Mouse (Mus musculus) left cerebral cortex, adult 6 months (tissue): ENCODE measurements around the gene Tnrc6c. TPM values are rescaled to one million over a fixed set of nuclear protein-coding genes. Genes with fewer than 3 reads are reported as not detected.

ENCODE experiments used
- long read RNA-seq, 2 experiments: library from polyadenylated mRNA; unstranded; transcript quantifications; one replicate each; pipeline ENCODE4 v2.0.0; 2019 to 2020
- polyA plus RNA-seq: library from polyadenylated mRNA; unstranded; fragments of <200 nt; fragmentation: Nextera tagmentation; gene quantifications from 2 replicates; pipeline ENCODE4 v1.2.3, GENCODE M21; 2021

Gene Tnrc6c
- 4.5 and 4.9 TPM in 2 replicates for polyA plus RNA-seq
- long read RNA-seq, experiment 1, full-length matches to known transcripts = 1 of 29 reads
- long read RNA-seq, experiment 1, partial matches to known transcripts = 10 of 29 reads
- long read RNA-seq, experiment 1, other reads (novel, unspliced or antisense) = 18 of 29 reads
- long read RNA-seq, experiment 2, partial matches to known transcripts = 2 of 35 reads
- long read RNA-seq, experiment 2, other reads (novel, unspliced or antisense) = 33 of 35 reads

DNA sequence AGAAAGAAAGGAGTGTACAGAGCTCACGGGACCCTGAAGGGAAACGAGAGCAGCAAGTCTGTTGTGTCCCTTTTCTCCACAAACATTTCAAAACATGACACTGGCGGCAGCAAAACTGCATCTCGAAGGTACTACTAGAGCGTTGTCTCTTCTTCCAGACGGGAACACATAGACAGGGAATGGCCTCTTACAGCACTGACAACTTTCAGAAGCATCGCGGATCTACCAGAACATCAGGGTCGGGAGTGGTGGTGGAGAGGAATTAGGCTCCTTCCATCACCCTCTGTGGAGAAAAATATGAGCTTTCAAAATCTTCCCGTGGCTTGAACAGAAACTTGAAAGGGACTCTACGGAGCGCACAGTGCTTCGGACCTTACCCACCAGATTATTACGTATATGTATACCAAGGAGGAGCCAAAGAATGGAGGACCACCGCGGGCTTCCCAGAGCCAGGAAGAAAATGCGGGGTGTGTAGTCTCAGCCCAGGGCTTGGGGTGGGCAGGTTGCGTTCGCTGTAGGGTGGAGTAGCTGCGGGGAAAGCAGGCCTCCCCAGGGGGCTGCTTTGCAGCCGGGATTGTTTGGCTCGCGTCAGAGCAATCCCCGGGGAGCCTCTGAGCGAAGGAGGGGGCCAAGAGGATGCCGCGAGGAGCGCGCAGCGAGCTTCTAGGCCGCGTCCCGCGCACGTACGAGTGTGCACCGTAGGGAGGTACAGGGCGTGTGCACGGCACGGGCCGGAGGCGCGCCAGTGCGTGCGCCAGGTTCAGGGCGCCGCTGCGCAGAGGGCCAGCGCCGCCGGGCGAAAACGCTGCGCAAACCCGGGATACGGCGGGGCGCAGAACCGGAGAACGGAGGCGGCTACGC lies at the start of gene Tnrc6c:
Gene Tnrc6c (plus strand): TSS at position 799 of the 861 bp plus-strand sequence.

DNA sequence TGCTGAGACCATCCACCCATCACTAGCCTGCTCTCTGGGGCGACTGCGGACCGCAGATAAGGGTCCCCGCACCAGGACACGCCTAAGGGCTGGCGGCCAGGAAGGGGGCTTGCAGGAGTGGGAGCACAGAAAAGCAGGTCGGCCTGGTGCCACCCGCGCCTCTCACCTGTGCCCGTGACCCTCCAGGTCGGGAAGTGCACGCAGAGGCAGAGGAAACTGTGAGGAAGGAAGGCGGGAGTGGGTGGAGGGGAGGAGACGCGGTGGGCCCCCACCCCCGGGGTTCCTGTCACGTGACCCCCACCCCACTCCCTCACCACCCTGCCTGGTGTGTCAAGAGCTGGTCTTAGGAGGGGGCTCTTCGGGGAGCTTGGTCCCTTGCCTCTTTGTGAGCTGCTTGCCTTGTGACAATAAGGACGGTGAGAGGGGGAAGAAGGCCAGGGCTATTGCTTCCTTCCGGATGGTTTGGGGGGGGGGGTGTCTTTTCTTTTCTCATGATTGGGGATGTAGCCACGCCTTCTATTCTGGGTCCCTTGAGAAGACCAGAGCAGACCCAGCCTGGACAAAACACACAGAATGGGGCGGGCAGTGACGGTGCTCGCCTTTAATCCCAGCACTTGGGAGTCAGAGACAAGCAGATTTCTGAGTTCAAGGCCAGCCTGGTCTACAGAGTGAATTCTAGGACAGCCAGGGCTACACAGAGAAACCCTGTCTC lies 128.1 kb downstream of the Tnrc6c start, which contains the start of the genes Tmc8 and Tmc6:
Gene Tmc8 (plus strand): TSS at position 84 of the 712 bp plus-strand sequence.
Gene Tmc6 (minus strand): TSS at position 206 of the 712 bp plus-strand sequence.

DNA sequence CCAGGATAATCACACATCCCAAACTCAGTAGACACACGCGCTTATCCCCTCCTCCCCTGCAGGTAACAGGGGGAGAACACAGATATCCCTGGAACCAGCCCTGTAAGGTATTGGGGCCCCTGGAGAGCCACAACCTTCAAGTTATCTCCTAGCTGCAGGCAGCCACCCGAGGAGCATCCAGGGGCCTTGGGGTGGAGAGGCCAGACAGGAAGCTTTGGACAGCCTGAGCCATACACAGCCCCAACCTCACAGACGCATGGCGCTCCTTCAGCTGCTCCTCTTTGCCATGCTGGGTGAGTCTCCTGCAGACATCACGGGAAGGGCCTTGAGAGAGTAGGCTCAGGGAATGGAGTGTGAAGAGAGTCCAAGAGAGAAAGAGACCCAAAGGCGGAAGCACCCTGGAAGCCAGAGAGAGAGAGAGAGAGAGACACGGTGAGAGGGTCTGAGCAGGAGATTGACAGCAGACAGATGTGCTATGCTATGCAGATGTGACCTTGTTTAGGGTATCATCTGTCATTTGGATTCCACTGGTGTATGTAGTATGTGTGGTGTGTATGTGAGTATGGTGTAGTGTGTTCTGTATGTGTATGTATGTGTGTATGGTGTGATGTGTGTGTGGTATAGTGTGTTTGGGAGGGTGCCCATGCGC lies 143.5 kb downstream of the Tnrc6c start, which contains the start of gene 6030468B19Rik:
Gene 6030468B19Rik (plus strand): TSS at position 150 of the 649 bp plus-strand sequence.

DNA sequence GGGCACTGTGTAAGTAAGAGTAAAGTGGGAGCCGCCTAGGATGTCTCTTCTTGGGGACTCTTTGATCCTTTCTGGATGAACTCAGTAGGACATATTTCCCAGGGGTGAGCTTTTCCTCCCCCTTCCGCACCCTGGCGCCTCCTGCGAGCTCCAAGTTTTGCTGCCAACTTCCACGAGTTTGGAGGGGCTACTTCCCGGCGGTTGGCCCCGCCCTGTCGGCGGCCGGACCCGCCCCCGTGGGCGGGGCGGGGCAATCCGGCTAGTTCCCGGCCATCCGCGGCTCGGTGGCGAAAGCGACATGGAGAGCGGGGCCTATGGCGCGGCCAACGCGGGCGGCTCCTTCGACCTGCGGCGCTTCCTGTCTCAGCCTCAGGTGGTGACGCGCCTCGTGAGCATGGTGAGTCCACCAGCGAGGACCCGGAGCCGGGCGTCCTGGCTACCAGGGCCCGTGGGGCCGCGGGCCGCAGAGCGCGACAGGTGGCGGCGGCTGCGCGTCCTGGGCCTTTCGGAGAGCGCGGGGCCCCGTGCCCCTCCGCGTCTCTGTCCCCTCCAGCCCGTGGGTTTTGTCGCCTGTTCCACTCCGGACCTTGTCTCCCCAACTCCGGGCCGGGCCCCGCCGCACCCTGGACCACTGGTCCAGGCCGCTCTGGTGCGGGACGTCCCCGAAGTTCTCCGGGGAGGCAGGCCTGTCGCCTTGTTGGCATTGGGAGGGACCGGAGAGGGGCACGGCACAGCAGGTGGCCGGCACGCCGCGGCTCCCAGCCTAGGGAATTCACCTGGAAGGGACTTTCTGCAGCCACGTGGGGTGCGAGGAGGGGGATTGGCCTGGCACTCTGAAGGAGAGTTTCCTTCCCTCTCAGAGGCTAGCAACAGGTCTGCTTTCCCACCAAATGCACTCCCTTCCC lies 155.6 kb downstream of the Tnrc6c start, which contains the start of the genes Gm20708 and Syngr2:
Gene Gm20708 (plus strand): TSS at position 262 of the 905 bp plus-strand sequence.
Gene Syngr2 (plus strand): TSS at position 262 of the 905 bp plus-strand sequence.

Other genes starting within 250 kb of the Tnrc6c start
- 0.20 and 0.31 TPM in 2 replicates for gene Gm11733, start 169.9 kb upstream of the Tnrc6c start, polyA plus RNA-seq
- 0.16 and 0.33 TPM in 2 replicates for gene Tmc8, start 127.8 kb downstream of the Tnrc6c start, polyA plus RNA-seq
- 4.6 and 4.8 TPM in 2 replicates for gene Tmc6, start 127.9 kb downstream of the Tnrc6c start, polyA plus RNA-seq
- not detected in 2 replicates for gene 6030468B19Rik, start 143.4 kb downstream of the Tnrc6c start, polyA plus RNA-seq
- 0.35 and 0.55 TPM in 2 replicates for gene Gm20708, start 155.4 kb downstream of the Tnrc6c start, polyA plus RNA-seq
- 9.9 and 10.6 TPM in 2 replicates for gene Syngr2, start 155.4 kb downstream of the Tnrc6c start, polyA plus RNA-seq
- 2.7 and 3.8 TPM in 2 replicates for gene Afmid, start 171.6 kb downstream of the Tnrc6c start, polyA plus RNA-seq
- 0.93 TPM in 2 replicates for gene Tk1, start 171.8 kb downstream of the Tnrc6c start, polyA plus RNA-seq
- gene Birc5, start 195.0 kb downstream of the Tnrc6c start, polyA plus RNA-seq = 1.7 and 2.4 TPM in 2 replicates
- not detected in 2 replicates for gene Tmem235, start 206.5 kb downstream of the Tnrc6c start, polyA plus RNA-seq
- 3.1 and 3.4 TPM in 2 replicates for gene Tha1, start 219.2 kb downstream of the Tnrc6c start, polyA plus RNA-seq